Mouse (Mus musculus): Measurements from ENCODE around the gene Lage3. TPM values are rescaled to one million over a fixed set of nuclear protein-coding genes. Genes with fewer than 3 reads are reported as not detected.

The Lage3 gene
- total and polyA plus RNA-seq, 3 experiments: 24.4 to 38.5 (median 32.0) TPM

DNA sequence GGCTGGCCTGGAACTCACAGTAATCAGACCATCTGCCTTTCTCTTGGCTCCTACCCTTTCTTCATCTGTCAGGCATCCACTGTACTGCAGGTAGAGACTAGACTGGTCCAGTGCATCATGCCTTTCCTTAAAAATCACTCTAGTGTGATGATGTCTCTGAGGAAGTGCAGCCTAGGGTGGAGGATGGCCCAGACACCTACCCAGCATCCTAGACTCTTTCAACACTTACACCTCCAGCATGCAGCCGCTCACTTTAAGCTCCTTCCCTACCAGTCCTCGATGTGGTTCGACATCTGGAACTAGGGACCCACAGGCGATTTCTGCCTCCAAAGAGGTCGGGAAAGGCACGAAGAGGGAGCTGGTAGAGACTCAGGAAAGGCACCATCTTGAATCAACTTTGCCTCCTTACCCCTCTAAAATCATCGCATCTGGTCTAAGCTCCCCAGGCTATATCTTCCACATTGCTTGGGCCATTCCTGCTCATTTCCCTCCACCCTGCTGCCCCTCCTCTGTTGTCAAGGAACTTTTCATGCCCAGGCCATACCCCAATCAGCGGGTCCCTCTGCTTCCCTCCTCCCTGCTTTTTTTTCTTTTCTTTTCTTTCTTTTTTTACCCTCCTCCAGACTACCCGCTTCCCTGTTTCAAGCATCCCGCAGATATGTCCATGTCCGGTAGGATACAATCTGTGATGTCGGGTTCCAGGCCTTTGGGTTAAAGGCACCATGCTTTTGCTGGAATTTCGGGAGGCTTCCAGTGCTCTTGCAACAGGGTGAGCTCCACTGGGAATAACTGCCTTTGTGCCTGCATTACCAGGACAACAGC, 562 bp downstream of the Lage3 start:
- WGBS: 26% methylated on average over 13 of the region's 13 CpGs
- DNase-seq: no peak
- Histone ChIP-seq H3K27ac (peak overlapping the region; percentile 65), H3K4me3 (peak overlapping the region; percentile 56), H3K4me1 (ENCODE audit: control insufficient read depth, insufficient read depth, low read length) (peaks cover 3% of the 10 kb centered on the region; the same call in 1 of the 2 replicates), H3K79me2 (replicated peaks; ENCODE audit: control insufficient read depth, insufficient read depth, low read length) (no peaks in the 10 kb centered on the region), H3K27me3 (ENCODE audit: control insufficient read depth, insufficient read depth, low read length) (no peaks in the 10 kb centered on the region), H3K36me3 (ENCODE audit: control insufficient read depth, insufficient read depth, low read length) (no peaks in the 10 kb centered on the region), H3K9ac (ENCODE audit: low read depth, low read length) (peak overlapping the region; percentile 73)
- intact Hi-C loops (cut with DNase I): loop anchor here (5.0 kb wide), 1 partner anchor 39 kb away; the partner anchor contains the start of genes Fam3a and Ikbkg
- TF ChIP-seq EP300 (IDR thresholded peaks at IDR 0.05; ENCODE audit: insufficient read depth, low read depth, low read length) (no peak), POLR2A (IDR thresholded peaks at IDR 0.05; ENCODE audit: insufficient read depth, low read depth, low read length) (no peak), CTCF (IDR thresholded peaks at IDR 0.05) (no peak)

DNA sequence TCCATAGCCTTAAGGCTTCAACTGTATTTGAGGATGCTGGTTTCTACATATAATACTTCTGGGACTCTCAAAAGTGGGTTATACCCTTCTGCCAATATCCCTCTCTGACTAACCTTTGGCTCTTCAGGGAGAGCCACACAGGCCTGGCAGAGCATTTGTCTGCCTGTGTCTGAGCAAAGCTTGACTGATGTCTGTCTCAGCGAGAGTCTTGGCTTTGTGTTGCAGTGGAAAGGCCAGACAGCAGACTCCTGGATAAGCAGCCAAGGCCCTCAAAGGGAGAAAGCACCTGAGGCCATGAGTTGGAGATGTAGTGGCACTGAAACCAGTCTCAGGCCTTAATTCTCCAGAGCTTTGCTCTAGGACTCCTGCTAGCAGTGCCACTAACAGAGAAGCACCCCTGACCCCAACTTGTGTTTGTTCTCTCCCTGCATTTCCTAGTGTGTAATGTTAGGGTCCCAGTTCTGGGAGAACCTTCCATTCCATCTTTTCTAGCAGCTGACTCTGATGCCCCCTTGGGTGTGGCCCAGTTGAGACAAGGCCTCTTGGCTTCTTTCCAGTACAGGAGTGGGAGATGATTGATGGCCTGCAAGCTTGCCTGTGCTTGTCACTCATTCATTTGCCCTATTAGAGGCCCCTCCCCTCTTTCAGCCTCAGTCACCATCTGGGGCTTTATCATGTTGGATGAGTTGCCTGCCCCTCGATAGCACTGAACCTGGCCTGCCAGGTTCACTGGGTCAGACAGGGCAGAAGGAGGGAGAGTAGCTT, 23.1 kb downstream of the Lage3 start:
- WGBS: 53% methylated on average over 2 of the region's 2 CpGs
- no peak overlapping the region for H3K9ac ChIP-seq (ENCODE audit: low read depth, low read length)
- H3K27ac ChIP-seq: no peak overlapping the region
- H3K36me3 ChIP-seq (ENCODE audit: control insufficient read depth, insufficient read depth, low read length): no peaks in the 10 kb centered on the region
- no peaks in the 10 kb centered on the region for H3K4me1 ChIP-seq (ENCODE audit: control insufficient read depth, insufficient read depth, low read length)
- DNase-seq: no peak
- H3K27me3 ChIP-seq (ENCODE audit: control insufficient read depth, insufficient read depth, low read length): no peaks in the 10 kb centered on the region
- intact Hi-C loops (cut with DNase I): no loop called here
- no peak for TF ChIP-seq EP300 (IDR thresholded peaks at IDR 0.05; ENCODE audit: insufficient read depth, low read depth, low read length)
- no peak for TF ChIP-seq POLR2A (IDR thresholded peaks at IDR 0.05; ENCODE audit: insufficient read depth, low read depth, low read length)
- TF ChIP-seq CTCF (IDR thresholded peaks at IDR 0.05): no peak
- no peaks in the 10 kb centered on the region for H3K79me2 ChIP-seq (replicated peaks; ENCODE audit: control insufficient read depth, insufficient read depth, low read length)
- H3K4me3 ChIP-seq: no peak overlapping the region

GRCm38 (mm10) chrX:74329215-74329671, 24.2 kb downstream of the Lage3 start:
- Histone ChIP-seq H3K79me2 (replicated peaks; ENCODE audit: control insufficient read depth, insufficient read depth, low read length) (no peaks in the 10 kb centered on the region), H3K4me3 (peak overlapping the region; percentile 52; the same call in 1 of the 2 replicates), H3K27me3 (ENCODE audit: control insufficient read depth, insufficient read depth, low read length) (no peaks in the 10 kb centered on the region), H3K4me1 (ENCODE audit: control insufficient read depth, insufficient read depth, low read length) (no peaks in the 10 kb centered on the region), H3K9ac (ENCODE audit: low read depth, low read length) (peak overlapping the region; percentile 81), H3K36me3 (ENCODE audit: control insufficient read depth, insufficient read depth, low read length) (no peaks in the 10 kb centered on the region), H3K27ac (no peak overlapping the region)
- intact Hi-C loops (cut with DNase I): no loop called here
- DNase-seq: no peak
- WGBS: 36% methylated on average over 10 of the region's 10 CpGs
- TF ChIP-seq CTCF (IDR thresholded peaks at IDR 0.05): no peak
- no peak for TF ChIP-seq EP300 (IDR thresholded peaks at IDR 0.05; ENCODE audit: insufficient read depth, low read depth, low read length)
- no peak for TF ChIP-seq POLR2A (IDR thresholded peaks at IDR 0.05; ENCODE audit: insufficient read depth, low read depth, low read length)

- 24% methylated on average over 28 of the region's 30 CpGs for WGBS
- Histone ChIP-seq H3K27ac (peak within 1 kb of the TSS; percentile 71), H3K9ac (ENCODE audit: low read depth, low read length) (peak within 1 kb of the TSS; percentile 81), H3K4me1 (ENCODE audit: control insufficient read depth, insufficient read depth, low read length) (no peaks in the 10 kb centered on the region), H3K4me3 (peak within 1 kb of the TSS; percentile 52), H3K36me3 (ENCODE audit: control insufficient read depth, insufficient read depth, low read length) (no peaks in the 10 kb centered on the region), H3K79me2 (replicated peaks; ENCODE audit: control insufficient read depth, insufficient read depth, low read length) (no peaks in the 10 kb centered on the region), H3K27me3 (ENCODE audit: control insufficient read depth, insufficient read depth, low read length) (no peaks in the 10 kb centered on the region)
- intact Hi-C loops (cut with DNase I): no loop called here
- DNase-seq: peak; percentile 78
- TF ChIP-seq EP300 (IDR thresholded peaks at IDR 0.05; ENCODE audit: insufficient read depth, low read depth, low read length): no peak
- no peak for TF ChIP-seq POLR2A (IDR thresholded peaks at IDR 0.05; ENCODE audit: insufficient read depth, low read depth, low read length)
- TF ChIP-seq CTCF (IDR thresholded peaks at IDR 0.05): no peak
Measured at GRCm38 (mm10) chrX:74328725-74329161, 24.7 kb downstream of the Lage3 start, which contains the start of gene Plxna3. Plxna3 (plus strand) TSS chrX:74329066.

DNA sequence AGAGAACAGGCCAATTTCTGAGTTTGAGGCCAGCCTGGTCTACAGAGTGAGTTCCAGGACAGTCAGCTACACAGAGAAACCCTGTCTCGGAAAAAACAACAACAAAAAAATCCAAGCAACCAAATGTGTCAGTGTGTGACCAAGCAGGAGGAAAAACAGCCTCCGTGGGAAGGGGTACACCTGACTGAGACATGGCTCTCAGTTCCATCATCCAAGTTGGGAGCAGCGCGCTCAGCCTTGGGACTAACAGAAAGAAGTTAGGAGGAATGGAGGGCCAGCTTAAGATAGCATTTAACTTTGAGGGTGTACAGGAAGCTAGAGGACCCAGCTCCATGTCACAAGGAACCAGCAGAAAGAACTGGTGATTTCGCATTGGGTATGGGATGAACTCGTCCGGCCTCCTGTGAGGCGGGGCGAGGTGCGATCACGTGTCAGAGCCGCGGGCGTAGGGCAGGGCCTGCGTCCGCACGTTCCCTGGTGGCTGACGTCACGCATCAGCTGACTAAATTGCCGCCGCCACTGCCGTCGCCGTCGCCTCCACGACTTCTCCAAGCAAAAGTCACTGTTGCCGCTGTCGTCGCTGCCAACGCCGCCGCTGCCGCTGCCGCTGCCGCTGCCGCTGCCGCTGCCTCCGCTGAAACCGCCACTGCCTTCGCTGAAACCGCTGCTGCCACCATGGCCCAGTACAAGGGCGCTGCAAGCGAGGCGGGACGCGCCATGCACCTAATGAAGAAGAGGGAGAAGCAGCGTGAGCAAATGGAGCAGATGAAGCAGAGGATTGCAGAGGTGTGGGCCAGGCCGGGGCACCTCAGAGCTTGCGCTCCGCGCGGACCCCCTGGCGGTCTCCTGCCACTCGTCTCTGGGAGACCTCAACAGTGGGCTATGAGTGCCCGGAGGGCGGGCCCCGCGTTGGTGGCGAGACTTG, 40.6 kb downstream of the Lage3 start, which contains the start of gene Fam50a:
Gene Fam50a, plus strand, starts transcription at position 494 of the 925 bp plus-strand sequence.
- Histone ChIP-seq H3K9ac (ENCODE audit: low read depth, low read length) (peak within 1 kb of the TSS; percentile 97), H3K27me3 (ENCODE audit: control insufficient read depth, insufficient read depth, low read length) (no peaks in the 10 kb centered on the region), H3K4me1 (ENCODE audit: control insufficient read depth, insufficient read depth, low read length) (no peaks in the 10 kb centered on the region; the same call in 1 of the 2 replicates), H3K36me3 (ENCODE audit: control insufficient read depth, insufficient read depth, low read length) (no peaks in the 10 kb centered on the region), H3K79me2 (replicated peaks; ENCODE audit: control insufficient read depth, insufficient read depth, low read length) (no peaks in the 10 kb centered on the region), H3K27ac (peak within 1 kb of the TSS; percentile 70), H3K4me3 (peak within 1 kb of the TSS; percentile 55)
- 21% methylated on average over 59 of the region's 59 CpGs for WGBS
- intact Hi-C loops (cut with DNase I): loop anchor here (5.0 kb wide), 1 partner anchor 54 kb away; no protein-coding TSS in a partner anchor
- TF ChIP-seq POLR2A (IDR thresholded peaks at IDR 0.05; ENCODE audit: insufficient read depth, low read depth, low read length) (peak; percentile 62), EP300 (IDR thresholded peaks at IDR 0.05; ENCODE audit: insufficient read depth, low read depth, low read length) (no peak)
- peak; percentile 87 to 92 for DNase-seq

Measured in heart, adult 2 months (tissue).